Mouse (Mus musculus): ENCODE data around the gene Tfap2d.

Gene Tfap2d

GRCm38 (mm10) chr1:19210215-19211032, 107.6 kb downstream of the Tfap2d start:
- no peak for DNase-seq (ENCODE audit: low spot score)

GRCm38 (mm10) chr1:19211033-19211405, 108.2 kb downstream of the Tfap2d start:
- DNase-seq (ENCODE audit: low spot score): no peak

- no peak for DNase-seq (ENCODE audit: low spot score)
Measured at GRCm38 (mm10) chr1:19211546-19212154, 108.8 kb downstream of the Tfap2d start.

- DNase-seq (ENCODE audit: low spot score): no peak
Measured at GRCm38 (mm10) chr1:19212691-19213090, 109.9 kb downstream of the Tfap2d start.

GRCm38 (mm10) chr1:19213171-19213570, 110.3 kb downstream of the Tfap2d start:
- DNase-seq (ENCODE audit: low spot score): no peak

GRCm38 (mm10) chr1:19213851-19214395, 111.1 kb downstream of the Tfap2d start:
- DNase-seq (ENCODE audit: low spot score): no peak
